Mouse (Mus musculus): ENCODE measurements around the gene Kars. TPM values are rescaled to one million over a fixed set of nuclear protein-coding genes. Genes with fewer than 3 reads are reported as not detected.

Gene Kars
- polyA plus RNA-seq, 1 experiment from 2014 or later, result 172 TPM

DNA sequence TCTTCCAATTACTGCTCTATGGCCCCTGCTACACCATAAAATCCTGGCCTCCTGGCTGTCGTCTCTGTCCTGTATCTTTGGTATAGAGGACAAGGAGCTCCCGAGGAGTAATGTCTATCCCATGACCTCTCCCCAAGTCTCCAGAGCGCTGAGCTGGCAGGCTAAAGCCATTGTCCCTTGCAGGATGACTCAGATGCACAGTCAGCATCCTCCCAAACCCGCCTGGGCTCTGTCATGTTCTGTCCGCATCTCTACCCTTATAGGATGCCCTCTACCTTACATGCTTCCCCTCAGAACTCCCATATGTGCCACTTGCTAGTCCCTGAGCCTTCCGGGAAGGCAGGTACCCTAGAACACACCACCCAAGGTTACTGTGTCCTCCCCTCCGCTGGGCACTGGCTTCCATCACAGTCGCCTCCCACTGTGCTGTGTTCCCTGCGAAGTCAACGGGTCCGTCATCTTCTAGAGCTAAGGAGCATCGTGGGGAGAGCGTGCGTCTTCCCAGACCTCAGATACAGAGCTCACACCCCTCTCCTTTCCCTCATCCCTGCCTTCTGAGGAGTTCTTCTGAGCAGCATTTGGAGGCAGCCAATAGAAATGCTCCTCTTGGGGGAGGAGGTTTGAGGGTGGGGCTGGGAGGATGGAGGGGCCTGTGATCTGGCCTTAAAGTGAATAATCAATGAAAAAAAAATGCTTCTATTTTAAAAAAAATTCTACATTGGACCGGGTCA, 50.4 kb downstream of the Kars start:
- WGBS, result 70% methylated on average over 15 of the region's 15 CpGs
- ATAC-seq (ENCODE audit: low read depth), result no peak
- no peaks in the 10 kb centered on the region for H3K9me3 ChIP-seq (ENCODE audit: control insufficient read depth, low read length)
- no peak overlapping the region for H3K4me3 ChIP-seq (ENCODE audit: low read length)
- no peaks in the 10 kb centered on the region for H3K27me3 ChIP-seq (ENCODE audit: control insufficient read depth, insufficient read depth, low read depth, low read length)
- H3K27ac ChIP-seq (ENCODE audit: low read length), result no peak overlapping the region
- H3K9ac ChIP-seq (ENCODE audit: low read length), result no peak overlapping the region
- H3K36me3 ChIP-seq (ENCODE audit: control insufficient read depth, insufficient read depth, low read length), result peaks cover 7% of the 10 kb centered on the region
- no peak overlapping the region for H3K4me2 ChIP-seq (ENCODE audit: low read depth, low read length)
- H3K4me1 ChIP-seq (replicated peaks; ENCODE audit: control insufficient read depth, insufficient read depth, low read length), result no peaks in the 10 kb centered on the region

DNA sequence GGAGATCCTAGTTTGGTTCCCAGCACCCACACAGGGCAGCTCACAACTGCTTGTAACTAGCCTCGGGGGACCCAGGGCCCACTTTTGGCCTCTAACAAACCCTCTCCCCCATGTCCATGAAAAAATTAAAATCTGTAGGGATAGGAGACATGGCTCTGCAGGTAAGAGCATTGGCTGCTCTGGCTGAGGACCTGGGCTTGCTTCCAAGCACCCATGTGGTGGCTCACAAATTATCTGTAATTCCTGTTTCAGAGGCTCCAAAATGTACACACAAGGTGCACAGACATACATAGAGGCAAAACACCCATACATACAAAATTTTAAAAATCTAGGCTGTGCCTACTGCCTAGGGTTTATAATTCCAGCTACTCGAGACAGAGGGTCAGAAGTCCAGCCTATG, 53.9 kb downstream of the Kars start:
- 86% methylated on average over 2 of the region's 2 CpGs for WGBS
- Histone ChIP-seq H3K36me3 (ENCODE audit: control insufficient read depth, insufficient read depth, low read length) (peaks cover 18% of the 10 kb centered on the region), H3K4me1 (replicated peaks; ENCODE audit: control insufficient read depth, insufficient read depth, low read length) (no peaks in the 10 kb centered on the region), H3K4me2 (ENCODE audit: low read depth, low read length) (no peak overlapping the region), H3K27me3 (ENCODE audit: control insufficient read depth, insufficient read depth, low read depth, low read length) (no peaks in the 10 kb centered on the region), H3K9me3 (ENCODE audit: control insufficient read depth, low read length) (no peaks in the 10 kb centered on the region), H3K27ac (ENCODE audit: low read length) (no peak overlapping the region), H3K9ac (ENCODE audit: low read length) (no peak overlapping the region), H3K4me3 (ENCODE audit: low read length) (no peak overlapping the region)
- ATAC-seq (ENCODE audit: low read depth), result no peak

DNA sequence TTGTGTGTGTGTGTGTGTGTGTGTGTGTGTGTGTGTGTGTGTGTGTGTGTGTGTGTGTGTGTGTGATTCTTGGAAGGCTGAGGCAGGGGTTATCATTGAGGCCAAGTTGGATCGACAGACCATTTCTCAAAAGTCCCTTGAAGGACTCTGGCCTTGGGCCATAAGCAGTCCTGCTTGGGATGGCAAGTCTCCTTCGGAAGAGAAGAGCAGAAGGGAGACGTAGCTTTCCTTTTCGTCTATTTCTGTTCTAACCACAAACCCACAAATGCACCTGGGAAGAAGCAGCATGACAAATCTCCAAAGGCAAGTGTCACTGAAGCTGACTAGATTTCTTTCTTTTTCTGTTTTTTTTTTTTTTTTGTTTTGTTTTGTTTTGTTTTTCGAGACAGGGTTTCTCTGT, 55.2 kb downstream of the Kars start:
- ATAC-seq (ENCODE audit: low read depth), result no peak
- peaks cover 18% of the 10 kb centered on the region for H3K36me3 ChIP-seq (ENCODE audit: control insufficient read depth, insufficient read depth, low read length)
- no peak overlapping the region for H3K9ac ChIP-seq (ENCODE audit: low read length)
- 71% methylated on average over 5 of the region's 5 CpGs for WGBS
- H3K4me1 ChIP-seq (replicated peaks; ENCODE audit: control insufficient read depth, insufficient read depth, low read length), result no peaks in the 10 kb centered on the region
- H3K9me3 ChIP-seq (ENCODE audit: control insufficient read depth, low read length), result no peaks in the 10 kb centered on the region
- H3K4me3 ChIP-seq (ENCODE audit: low read length), result no peak overlapping the region
- H3K27ac ChIP-seq (ENCODE audit: low read length), result no peak overlapping the region
- no peak overlapping the region for H3K4me2 ChIP-seq (ENCODE audit: low read depth, low read length)
- no peaks in the 10 kb centered on the region for H3K27me3 ChIP-seq (ENCODE audit: control insufficient read depth, insufficient read depth, low read depth, low read length)

DNA sequence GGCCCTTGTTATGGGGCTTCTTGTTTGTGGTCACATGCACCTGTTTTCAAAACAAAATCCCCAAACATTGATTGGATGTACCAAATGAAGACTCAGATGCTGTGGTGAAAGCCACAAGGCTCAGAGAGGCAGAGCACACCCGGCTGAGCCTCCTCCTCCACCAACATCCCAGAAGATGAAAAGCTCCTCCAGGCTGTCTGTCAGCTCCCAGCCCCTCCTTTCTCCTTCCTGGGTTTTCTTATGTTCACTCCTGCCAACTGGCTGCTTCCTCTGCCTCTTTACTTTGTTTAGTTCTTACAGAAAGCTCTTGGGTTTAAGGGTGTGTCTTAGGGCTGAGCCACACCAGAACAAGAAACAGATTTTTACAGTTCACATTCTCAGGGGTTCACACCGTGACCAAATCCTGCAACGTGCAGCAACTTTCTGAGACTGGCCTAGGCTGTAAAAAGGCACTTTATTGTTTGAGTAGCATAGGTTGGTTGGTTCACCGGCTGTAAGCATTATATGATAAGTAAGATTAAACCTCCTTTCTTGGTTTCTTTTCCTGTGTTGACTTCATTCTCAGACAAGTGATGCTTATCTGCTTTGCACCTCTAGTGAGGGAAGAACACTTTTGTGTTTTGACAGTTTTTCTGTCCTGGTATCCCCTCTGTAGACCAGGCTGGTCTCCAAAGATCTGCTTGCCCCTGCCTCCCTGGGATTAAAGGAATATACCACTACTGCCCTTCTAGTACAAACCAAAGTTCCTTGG, 56.1 kb downstream of the Kars start:
- H3K4me1 ChIP-seq (replicated peaks; ENCODE audit: control insufficient read depth, insufficient read depth, low read length), result no peaks in the 10 kb centered on the region
- 80% methylated on average over 4 of the region's 4 CpGs for WGBS
- H3K27ac ChIP-seq (ENCODE audit: low read length), result no peak overlapping the region
- no peaks in the 10 kb centered on the region for H3K9me3 ChIP-seq (ENCODE audit: control insufficient read depth, low read length)
- no peak overlapping the region for H3K9ac ChIP-seq (ENCODE audit: low read length)
- no peaks in the 10 kb centered on the region for H3K27me3 ChIP-seq (ENCODE audit: control insufficient read depth, insufficient read depth, low read depth, low read length)
- no peak for ATAC-seq (ENCODE audit: low read depth)
- no peak overlapping the region for H3K4me3 ChIP-seq (ENCODE audit: low read length)
- peaks cover 18% of the 10 kb centered on the region for H3K36me3 ChIP-seq (ENCODE audit: control insufficient read depth, insufficient read depth, low read length)
- no peak overlapping the region for H3K4me2 ChIP-seq (ENCODE audit: low read depth, low read length)

DNA sequence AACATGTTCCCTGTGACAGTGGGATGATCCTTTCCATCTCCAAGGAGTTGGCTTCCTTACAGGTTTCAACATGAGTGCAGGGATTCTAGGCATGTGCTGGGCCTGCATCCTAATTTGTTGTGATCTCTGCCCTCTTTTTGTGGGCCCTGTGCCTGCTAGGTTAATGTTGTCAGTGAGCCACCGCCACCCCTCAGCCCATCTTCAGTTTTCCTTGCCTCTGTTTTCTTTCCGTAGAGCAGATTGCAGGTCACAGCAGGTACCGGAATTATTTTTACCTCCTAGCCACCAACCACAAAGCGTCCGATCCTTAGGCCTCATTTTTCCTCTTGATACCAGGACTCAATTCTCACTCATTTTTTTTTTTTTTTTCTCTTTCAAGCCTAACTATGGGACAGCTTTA, 59.2 kb downstream of the Kars start:
- no peak for ATAC-seq (ENCODE audit: low read depth)
- Histone ChIP-seq H3K4me3 (ENCODE audit: low read length) (no peak overlapping the region), H3K9me3 (ENCODE audit: control insufficient read depth, low read length) (no peaks in the 10 kb centered on the region), H3K36me3 (ENCODE audit: control insufficient read depth, insufficient read depth, low read length) (peaks cover 26% of the 10 kb centered on the region), H3K4me2 (ENCODE audit: low read depth, low read length) (no peak overlapping the region), H3K27ac (ENCODE audit: low read length) (no peak overlapping the region), H3K27me3 (ENCODE audit: control insufficient read depth, insufficient read depth, low read depth, low read length) (no peaks in the 10 kb centered on the region), H3K9ac (ENCODE audit: low read length) (no peak overlapping the region), H3K4me1 (replicated peaks; ENCODE audit: control insufficient read depth, insufficient read depth, low read length) (no peaks in the 10 kb centered on the region)
- WGBS, result 94% methylated on average over 5 of the region's 5 CpGs

DNA sequence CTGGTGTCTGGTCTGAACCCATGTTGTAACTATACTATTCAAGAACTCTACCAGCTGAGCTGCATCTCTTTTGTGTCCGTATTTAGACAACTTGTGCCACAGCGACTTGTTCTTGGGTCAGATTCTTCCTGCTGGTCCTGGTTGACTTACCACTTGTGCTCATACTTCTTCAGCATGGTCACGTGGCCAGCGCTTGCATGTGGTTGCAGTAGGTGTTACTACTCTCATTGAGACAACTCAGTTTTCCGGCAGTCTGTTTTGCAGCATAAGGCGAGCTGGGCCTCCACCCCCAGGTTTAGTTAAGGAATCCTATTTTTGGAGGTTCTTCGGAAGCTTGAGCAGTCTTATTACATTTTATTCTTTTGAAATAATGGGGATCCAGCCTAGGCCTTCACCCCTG, 59.8 kb downstream of the Kars start:
- H3K4me3 ChIP-seq (ENCODE audit: low read length), result no peak overlapping the region
- no peak overlapping the region for H3K4me2 ChIP-seq (ENCODE audit: low read depth, low read length)
- peaks cover 22% of the 10 kb centered on the region for H3K36me3 ChIP-seq (ENCODE audit: control insufficient read depth, insufficient read depth, low read length)
- H3K9ac ChIP-seq (ENCODE audit: low read length), result no peak overlapping the region
- whole genome bisulfite sequencing, result 92% methylated on average over 7 of the region's 7 CpGs
- no peaks in the 10 kb centered on the region for H3K27me3 ChIP-seq (ENCODE audit: control insufficient read depth, insufficient read depth, low read depth, low read length)
- ATAC-seq (ENCODE audit: low read depth), result no peak
- no peaks in the 10 kb centered on the region for H3K9me3 ChIP-seq (ENCODE audit: control insufficient read depth, low read length)
- H3K27ac ChIP-seq (ENCODE audit: low read length), result no peak overlapping the region
- H3K4me1 ChIP-seq (replicated peaks; ENCODE audit: control insufficient read depth, insufficient read depth, low read length), result no peaks in the 10 kb centered on the region

DNA sequence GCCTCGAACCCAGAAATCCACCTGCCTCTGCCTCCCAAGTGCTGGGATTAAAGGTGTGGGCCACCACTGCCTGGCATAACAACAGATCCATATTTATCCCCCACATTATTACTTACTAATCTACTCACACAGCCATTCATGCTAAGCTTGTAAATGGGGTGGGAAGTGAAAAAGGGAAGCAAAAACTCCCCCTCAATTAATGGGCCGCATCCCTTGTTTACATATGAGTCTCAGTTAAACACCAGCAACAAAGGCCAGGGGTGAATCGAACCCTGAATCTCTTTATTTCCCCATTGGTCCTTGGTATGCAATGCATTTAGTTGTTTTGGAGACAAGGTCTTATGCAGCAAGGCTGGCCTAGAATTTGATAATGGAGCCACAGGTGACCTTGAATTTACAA, 60.3 kb downstream of the Kars start:
- peaks cover 22% of the 10 kb centered on the region for H3K36me3 ChIP-seq (ENCODE audit: control insufficient read depth, insufficient read depth, low read length)
- WGBS, result 80% methylated on average over 3 of the region's 3 CpGs

DNA sequence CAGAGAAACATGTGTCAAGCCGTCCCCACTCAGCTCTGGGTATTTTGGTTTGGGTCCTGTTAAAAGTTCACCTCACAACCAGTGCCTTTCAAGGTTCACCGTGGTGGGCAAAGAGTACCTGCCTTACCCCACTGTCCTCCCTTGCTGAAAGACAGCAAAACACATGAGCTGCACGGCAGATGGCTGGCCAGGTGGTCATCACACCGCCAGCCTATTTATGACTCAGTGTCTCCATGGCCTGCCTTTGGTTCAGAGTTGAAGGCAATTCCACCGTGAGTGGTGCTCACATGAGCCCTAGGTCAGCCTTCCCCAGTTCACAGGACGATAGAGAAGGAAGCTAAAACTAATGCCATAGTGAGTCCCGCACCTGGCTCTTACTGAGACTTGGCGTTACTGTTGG, 63.2 kb downstream of the Kars start:
- Histone ChIP-seq H3K9me3 (ENCODE audit: control insufficient read depth, low read length) (no peaks in the 10 kb centered on the region), H3K4me1 (replicated peaks; ENCODE audit: control insufficient read depth, insufficient read depth, low read length) (no peaks in the 10 kb centered on the region), H3K27ac (ENCODE audit: low read length) (no peak overlapping the region), H3K4me3 (ENCODE audit: low read length) (no peak overlapping the region), H3K4me2 (ENCODE audit: low read depth, low read length) (no peak overlapping the region), H3K9ac (ENCODE audit: low read length) (no peak overlapping the region), H3K27me3 (ENCODE audit: control insufficient read depth, insufficient read depth, low read depth, low read length) (no peaks in the 10 kb centered on the region), H3K36me3 (ENCODE audit: control insufficient read depth, insufficient read depth, low read length) (peaks cover 22% of the 10 kb centered on the region)
- WGBS, result 86% methylated on average over 8 of the region's 8 CpGs
- no peak for ATAC-seq (ENCODE audit: low read depth)

More for the DNA sequence above, 60.3 kb downstream of the Kars start:
- no peak for ATAC-seq (ENCODE audit: low read depth)
- no peaks in the 10 kb centered on the region for H3K9me3 ChIP-seq (ENCODE audit: control insufficient read depth, low read length)
- H3K9ac ChIP-seq (ENCODE audit: low read length), result no peak overlapping the region
- H3K4me3 ChIP-seq (ENCODE audit: low read length), result no peak overlapping the region
- no peak overlapping the region for H3K4me2 ChIP-seq (ENCODE audit: low read depth, low read length)
- no peak overlapping the region for H3K27ac ChIP-seq (ENCODE audit: low read length)
- H3K4me1 ChIP-seq (replicated peaks; ENCODE audit: control insufficient read depth, insufficient read depth, low read length), result no peaks in the 10 kb centered on the region
- H3K27me3 ChIP-seq (ENCODE audit: control insufficient read depth, insufficient read depth, low read depth, low read length), result no peaks in the 10 kb centered on the region

DNA sequence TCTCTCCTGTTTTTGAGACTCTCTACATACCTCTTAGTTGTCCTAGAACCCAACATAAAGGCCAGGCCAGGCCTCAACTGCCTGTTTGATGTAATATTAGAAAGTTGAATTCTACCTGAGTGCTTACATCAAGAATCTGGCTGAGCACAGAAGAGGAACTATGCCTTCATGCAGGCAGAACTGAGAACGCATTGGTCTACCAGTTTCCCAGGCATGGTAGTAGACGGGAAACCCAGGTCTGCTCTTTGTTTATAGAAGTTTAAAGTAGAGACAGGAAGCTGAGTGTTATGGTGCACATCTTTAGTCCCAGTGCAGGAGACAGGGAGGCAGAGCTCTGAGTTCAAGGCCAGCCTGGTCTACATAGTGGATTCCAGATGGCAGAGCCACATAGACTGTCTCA, 64.0 kb downstream of the Kars start:
- H3K27ac ChIP-seq (ENCODE audit: low read length), result no peak overlapping the region
- no peak overlapping the region for H3K4me2 ChIP-seq (ENCODE audit: low read depth, low read length)
- no peaks in the 10 kb centered on the region for H3K9me3 ChIP-seq (ENCODE audit: control insufficient read depth, low read length)
- H3K4me1 ChIP-seq (replicated peaks; ENCODE audit: control insufficient read depth, insufficient read depth, low read length), result no peaks in the 10 kb centered on the region
- H3K36me3 ChIP-seq (ENCODE audit: control insufficient read depth, insufficient read depth, low read length), result peaks cover 22% of the 10 kb centered on the region
- no peaks in the 10 kb centered on the region for H3K27me3 ChIP-seq (ENCODE audit: control insufficient read depth, insufficient read depth, low read depth, low read length)
- no peak overlapping the region for H3K9ac ChIP-seq (ENCODE audit: low read length)
- 67% methylated on average over 2 of the region's 2 CpGs for WGBS
- no peak overlapping the region for H3K4me3 ChIP-seq (ENCODE audit: low read length)
- ATAC-seq (ENCODE audit: low read depth), result no peak
